Mouse (Mus musculus) megakaryocyte, embryonic 14.5 days (primary cell): ENCODE results near the gene Gm43064. TPM values are rescaled to one million over a fixed set of nuclear protein-coding genes. Genes with fewer than 3 reads are reported as not detected.

Source experiments
- H3K27me3 ChIP-seq: replicated peaks from 2 replicates; pipeline ENCODE3; 2012; ENCODE audit warnings: inconsistent platforms
- H3K36me3 ChIP-seq: replicated peaks from 2 replicates; pipeline ENCODE3; 2012; ENCODE audit warnings: low read length, inconsistent platforms, mixed read lengths
- H3K4me1 ChIP-seq: 2 replicates; pipeline ENCODE4 v1.6.1; 2012; ENCODE audit warnings: inconsistent platforms
- H3K4me3 ChIP-seq: replicated peaks from 2 replicates; pipeline ENCODE3; 2012; ENCODE audit warnings: moderate library complexity, mild to moderate bottlenecking, inconsistent platforms
- H3K9me3 ChIP-seq: 2 replicates; pipeline ENCODE4 v1.6.1; 2012; ENCODE audit warnings: inconsistent platforms
- FLI1 ChIP-seq: IDR thresholded peaks from 2 replicates; pipeline ENCODE4 v1.6.1; 2012; ENCODE audit warnings: low read length, inconsistent platforms, mixed read lengths
- GATA1 ChIP-seq: IDR thresholded peaks from 3 replicates; pipeline ENCODE4 v1.6.1; 2012; ENCODE audit warnings: mixed read lengths, low read length, inconsistent platforms, borderline replicate concordance
- polyA plus RNA-seq: library from polyadenylated mRNA; stranded (reverse); fragments of >175 nt; gene quantifications from 2 replicates; pipeline ENCODE4 v1.2.3, GENCODE M21; 2012; ENCODE audit warnings: low replicate concordance; ENCODE audit not compliant: insufficient read depth

Gene Gm43064
- polyA plus RNA-seq, 1 experiment, result not detected

DNA sequence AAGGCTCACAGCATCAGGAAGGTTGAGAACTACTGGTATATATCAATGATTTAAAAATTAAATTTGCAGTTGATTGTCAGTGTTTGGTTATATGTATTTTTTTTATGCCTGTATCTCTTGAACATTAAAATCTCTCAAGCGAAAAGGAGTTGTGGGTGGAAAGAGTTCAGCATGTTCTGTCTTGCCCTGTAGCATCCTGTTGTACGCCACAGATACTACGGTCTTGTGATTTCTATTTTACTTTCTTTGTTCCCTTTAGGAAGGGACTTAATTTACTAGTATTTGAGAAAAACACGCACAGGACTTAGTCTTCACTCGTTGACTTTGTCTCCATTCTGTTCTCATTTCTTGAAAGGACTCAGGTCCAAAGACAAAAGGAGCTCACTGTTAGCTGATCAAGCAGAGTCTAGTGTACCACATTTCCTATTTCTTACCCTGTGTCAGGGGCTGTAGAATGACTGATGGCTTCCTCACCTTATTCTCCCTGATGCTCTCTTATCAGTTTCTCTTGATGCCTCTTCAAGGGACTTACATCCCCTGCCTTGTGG, 58.1 kb downstream of the Gm43064 start:
- no peaks in the 10 kb centered on the region for H3K9me3 ChIP-seq
- H3K4me1 ChIP-seq, result peaks cover 43% of the 10 kb centered on the region
- H3K27me3 ChIP-seq, result no peaks in the 10 kb centered on the region
- no peak overlapping the region for H3K4me3 ChIP-seq
- peaks cover 30% of the 10 kb centered on the region for H3K36me3 ChIP-seq
- no peak for TF ChIP-seq GATA1
- no peak for TF ChIP-seq FLI1

DNA sequence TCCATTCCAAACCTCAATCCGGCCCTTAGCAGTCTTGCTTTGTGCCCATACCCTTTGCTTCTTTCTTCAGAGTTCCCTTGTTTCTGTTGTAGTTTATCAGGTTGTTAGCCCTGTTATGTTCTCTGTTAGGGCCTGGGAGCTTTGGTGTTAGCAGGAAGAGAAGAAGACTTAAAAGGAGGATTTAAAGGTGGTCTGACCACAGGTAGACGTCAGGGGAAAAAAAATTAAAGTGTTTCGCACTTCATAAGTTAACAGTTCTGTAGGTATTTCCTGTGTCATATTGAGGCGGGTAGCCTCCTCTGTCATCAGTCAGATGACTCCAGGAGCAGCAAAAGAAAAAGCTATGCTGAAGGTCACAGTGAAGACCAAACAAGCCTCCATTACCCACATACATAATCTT, 58.6 kb downstream of the Gm43064 start:
- TF ChIP-seq GATA1 (no peak), FLI1 (no peak)
- Histone ChIP-seq H3K36me3 (peaks cover 30% of the 10 kb centered on the region), H3K27me3 (no peaks in the 10 kb centered on the region), H3K4me1 (peaks cover 43% of the 10 kb centered on the region), H3K4me3 (no peak overlapping the region), H3K9me3 (no peaks in the 10 kb centered on the region)

DNA sequence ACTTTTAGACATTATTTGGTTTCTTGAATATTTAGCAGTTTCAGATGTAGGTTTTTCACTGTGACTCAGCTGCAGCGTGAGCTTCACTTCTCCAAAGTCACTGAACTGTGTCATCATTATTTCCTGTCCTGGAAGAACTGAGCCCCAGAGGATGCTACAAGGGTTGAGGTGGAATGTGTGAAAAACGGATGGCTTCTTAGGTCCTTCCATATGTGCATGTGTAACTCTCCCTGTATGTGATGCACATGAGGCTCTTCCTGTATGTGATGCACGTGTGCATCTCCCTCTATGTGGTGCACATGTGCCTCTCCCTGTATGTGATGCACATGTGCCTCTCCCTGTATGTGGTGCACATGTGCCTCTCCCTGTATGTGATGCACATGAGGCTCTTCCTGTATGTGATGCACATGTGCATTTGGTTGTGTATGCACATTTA, 63.3 kb downstream of the Gm43064 start:
- no peaks in the 10 kb centered on the region for H3K27me3 ChIP-seq
- H3K9me3 ChIP-seq, result no peaks in the 10 kb centered on the region
- peaks cover 28% of the 10 kb centered on the region for H3K4me1 ChIP-seq
- H3K36me3 ChIP-seq, result peaks cover 42% of the 10 kb centered on the region
- no peak for TF ChIP-seq FLI1
- no peak for TF ChIP-seq GATA1
- H3K4me3 ChIP-seq, result peak overlapping the region; percentile 47

DNA sequence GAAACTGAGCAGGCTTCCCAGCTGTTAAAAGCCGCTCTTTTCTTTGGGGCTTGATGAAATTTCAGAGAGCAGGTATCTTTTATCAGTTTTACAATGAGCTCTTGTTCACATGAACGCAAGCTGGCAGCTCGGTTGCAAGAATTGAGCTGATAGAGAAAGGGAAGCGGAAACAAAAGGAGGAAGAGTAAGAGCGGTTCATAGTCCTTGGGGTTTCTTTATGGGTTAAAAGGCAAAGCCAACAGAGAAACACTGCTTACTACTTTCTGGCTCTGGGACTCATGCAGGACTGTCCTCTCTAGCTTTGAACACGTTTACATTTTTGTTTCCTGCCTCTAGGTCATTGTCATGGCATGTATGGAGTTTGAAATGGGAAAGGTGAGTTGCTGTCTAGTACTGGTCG, 65.0 kb downstream of the Gm43064 start:
- no peak overlapping the region for H3K4me3 ChIP-seq
- no peaks in the 10 kb centered on the region for H3K27me3 ChIP-seq
- peaks cover 51% of the 10 kb centered on the region for H3K36me3 ChIP-seq
- no peaks in the 10 kb centered on the region for H3K9me3 ChIP-seq
- H3K4me1 ChIP-seq, result peaks cover 21% of the 10 kb centered on the region
- no peak for TF ChIP-seq FLI1
- TF ChIP-seq GATA1, result no peak

DNA sequence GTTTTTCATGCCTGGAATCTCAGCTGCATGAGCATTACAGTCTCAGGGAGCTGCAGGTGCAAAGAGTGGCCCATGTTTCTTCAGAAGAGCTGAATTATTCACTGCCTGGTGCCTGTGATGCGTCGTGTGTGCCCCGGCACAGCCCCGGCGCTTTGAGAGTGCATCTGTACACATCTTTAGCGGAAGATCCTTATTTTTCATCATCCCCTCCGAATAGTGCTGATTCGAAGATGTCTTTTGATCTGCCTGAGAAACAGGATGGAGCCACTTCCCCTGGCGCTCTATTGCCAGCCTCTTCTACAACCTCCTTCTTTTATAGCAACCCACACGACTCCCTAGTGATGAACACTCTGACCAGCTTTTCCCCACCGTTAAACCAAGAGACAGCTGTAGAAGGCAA, 76.6 kb downstream of the Gm43064 start:
- TF ChIP-seq GATA1, result no peak
- TF ChIP-seq FLI1, result no peak
- Histone ChIP-seq H3K4me3 (no peak overlapping the region), H3K9me3 (no peaks in the 10 kb centered on the region), H3K4me1 (peaks cover 8% of the 10 kb centered on the region), H3K27me3 (no peaks in the 10 kb centered on the region), H3K36me3 (peaks cover 47% of the 10 kb centered on the region)

DNA sequence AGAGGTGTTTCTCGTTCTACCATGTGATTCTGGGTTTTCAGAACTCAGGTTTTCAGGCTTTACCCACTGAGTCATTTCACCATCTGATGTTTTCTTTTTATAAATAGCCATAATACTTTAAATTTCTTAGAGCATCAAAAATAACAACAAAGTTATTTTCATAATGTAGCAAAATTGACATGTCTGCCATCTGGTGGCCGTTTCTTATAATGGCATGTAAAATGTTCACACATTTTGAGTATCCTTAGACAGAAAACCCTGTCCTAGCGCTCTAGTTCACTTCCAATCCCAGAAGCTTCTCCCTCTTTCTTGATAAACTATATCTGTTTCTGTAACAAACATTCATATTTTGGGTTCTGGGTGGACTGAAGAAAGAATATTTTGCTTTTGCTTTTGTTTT, 78.2 kb downstream of the Gm43064 start:
- H3K27me3 ChIP-seq, result no peaks in the 10 kb centered on the region
- no peaks in the 10 kb centered on the region for H3K9me3 ChIP-seq
- H3K4me1 ChIP-seq, result peaks cover 8% of the 10 kb centered on the region
- H3K4me3 ChIP-seq, result no peak overlapping the region
- no peak for TF ChIP-seq FLI1
- no peak for TF ChIP-seq GATA1
- H3K36me3 ChIP-seq, result peaks cover 49% of the 10 kb centered on the region

Other genes with a start within 250 kb of the Gm43064 start
- not detected in 2 replicates for gene Syt6, start 234.3 kb upstream of the Gm43064 start, polyA plus RNA-seq
- not detected in 2 replicates for gene Atg4a-ps, start 163.5 kb upstream of the Gm43064 start, polyA plus RNA-seq
- gene Olfml3, start 71.6 kb upstream of the Gm43064 start, polyA plus RNA-seq, result 0.12 TPM in 1 of 2 replicates, not detected in the other
- not detected in 2 replicates for gene Gm10964, start 70.2 kb upstream of the Gm43064 start, polyA plus RNA-seq
- gene Hipk1, start 18.0 kb upstream of the Gm43064 start, polyA plus RNA-seq, result 23.3 and 49.7 TPM in 2 replicates
- gene Dclre1b, start 129 bp upstream of the Gm43064 start, polyA plus RNA-seq, result 3.1 and 10.5 TPM in 2 replicates
- 2.8 and 3.6 TPM in 2 replicates for gene Ap4b1, start 53 bp upstream of the Gm43064 start, polyA plus RNA-seq
- not detected in 2 replicates for gene Bcl2l15, start 23.0 kb downstream of the Gm43064 start, polyA plus RNA-seq
- gene Ptpn22, start 50.2 kb downstream of the Gm43064 start, polyA plus RNA-seq, result 3.6 TPM in 1 of 2 replicates, not detected in the other
- 9.0 and 18.1 TPM in 2 replicates for gene Rsbn1, start 104.5 kb downstream of the Gm43064 start, polyA plus RNA-seq
- 4.0 and 5.0 TPM in 2 replicates for gene Phtf1, start 158.5 kb downstream of the Gm43064 start, polyA plus RNA-seq